Mouse (Mus musculus) intestine, postnatal 0 days (tissue): ENCODE data around the gene Sppl3. TPM values are rescaled to one million over a fixed set of nuclear protein-coding genes. Genes with fewer than 3 reads are reported as not detected.
A peak's percentile ranks its signal among the peaks of the same experiment; 100 is the strongest.

Source experiments
- ATAC-seq: fragments of 200-750 bp; cut with Nextera tagmentation; 2 replicates; pipeline ENCODE4 v1.8.0; 2017; ENCODE audit warnings: mild to moderate bottlenecking, moderate TSS enrichment, moderate library complexity
- H3K27ac ChIP-seq: fragments of 300-500 bp; sonication (generic); 2 replicates; pipeline ENCODE4 v1.5.1; 2014; ENCODE audit warnings: mild to moderate bottlenecking, low read depth, low read length, moderate library complexity
- H3K27me3 ChIP-seq: fragments of 300-500 bp; sonication (generic); replicated peaks from 2 replicates; pipeline ENCODE4 v1.6.1; 2014; ENCODE audit warnings: low read length, mixed read lengths; ENCODE audit not compliant: control insufficient read depth, insufficient read depth
- H3K36me3 ChIP-seq: fragments of 300-500 bp; sonication (generic); 2 replicates; pipeline ENCODE4 v1.6.1; 2014; ENCODE audit warnings: mild to moderate bottlenecking, moderate library complexity; ENCODE audit not compliant: control insufficient read depth, insufficient read depth
- H3K4me1 ChIP-seq: fragments of 300-500 bp; sonication (generic); replicated peaks from 2 replicates; pipeline ENCODE4 v1.6.1; 2014; ENCODE audit warnings: antibody characterized with exemption, low read length, mixed read lengths; ENCODE audit not compliant: control insufficient read depth, insufficient read depth
- H3K4me2 ChIP-seq: fragments of 300-500 bp; sonication (generic); replicated peaks from 2 replicates; pipeline ENCODE4 v1.6.1; 2014; ENCODE audit warnings: low read depth, mild to moderate bottlenecking, moderate library complexity
- H3K4me3 ChIP-seq: fragments of 300-500 bp; sonication (generic); 2 replicates; pipeline ENCODE4 v1.5.1; 2014; ENCODE audit warnings: low read depth, low read length
- H3K9ac ChIP-seq: fragments of 300-500 bp; sonication (generic); 2 replicates; pipeline ENCODE4 v1.6.1; 2014; ENCODE audit warnings: mild to moderate bottlenecking, low read depth, low read length
- H3K9me3 ChIP-seq: fragments of 300-500 bp; sonication (generic); 2 replicates; pipeline ENCODE4 v1.6.1; 2016; ENCODE audit warnings: mixed run types; ENCODE audit not compliant: control insufficient read depth
- CTCF ChIP-seq: sonication (generic); IDR thresholded peaks from 2 replicates; pipeline ENCODE4 v1.5.1; 2016; ENCODE audit warnings: low read depth, mild to moderate bottlenecking, control low read depth, antibody characterized with exemption, moderate library complexity
- WGBS: fragments of 180-500 bp; shearing (Covaris S2); extraction: QIAGEN DNeasy Blood & Tissue Kit; methylation state at CpG from one replicate; pipeline ENCODE4 v1.1.7; 2014; 5-methylcytosine and 5-hydroxymethylcytosine counted together
- polyA plus RNA-seq: library from polyadenylated mRNA; unstranded; fragments of >200 nt; fragmentation: Nextera tagmentation; extraction: Ambion mirVana; gene quantifications from 2 replicates; pipeline ENCODE4 v1.2.1, GENCODE M21; 2015

Sppl3 gene
- polyA plus RNA-seq, 1 experiment from 2014 or later, result 20.8 TPM

DNA sequence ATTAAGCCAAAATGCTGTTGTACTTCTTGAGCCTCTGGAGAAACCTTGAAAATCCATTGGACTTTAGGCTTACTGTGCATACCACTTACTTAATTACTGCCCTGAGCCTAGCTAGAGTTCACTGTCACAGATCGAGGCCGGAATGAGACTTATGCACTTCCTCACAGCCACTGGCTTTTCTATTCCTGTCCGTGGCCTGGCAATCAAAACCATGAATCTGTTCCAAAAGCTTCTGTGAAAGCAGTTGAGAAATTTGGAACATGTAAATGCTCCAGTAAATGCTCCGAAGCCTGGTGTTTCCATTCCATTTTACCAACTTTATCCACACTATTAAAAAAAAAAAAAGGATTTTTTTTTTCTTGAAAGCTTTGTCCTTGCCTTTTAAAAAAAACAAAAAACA, 29.8 kb downstream of the Sppl3 start:
- WGBS, result 45% methylated on average over 4 of the region's 4 CpGs
- no peaks in the 10 kb centered on the region for H3K4me1 ChIP-seq
- no peak for TF ChIP-seq CTCF

DNA sequence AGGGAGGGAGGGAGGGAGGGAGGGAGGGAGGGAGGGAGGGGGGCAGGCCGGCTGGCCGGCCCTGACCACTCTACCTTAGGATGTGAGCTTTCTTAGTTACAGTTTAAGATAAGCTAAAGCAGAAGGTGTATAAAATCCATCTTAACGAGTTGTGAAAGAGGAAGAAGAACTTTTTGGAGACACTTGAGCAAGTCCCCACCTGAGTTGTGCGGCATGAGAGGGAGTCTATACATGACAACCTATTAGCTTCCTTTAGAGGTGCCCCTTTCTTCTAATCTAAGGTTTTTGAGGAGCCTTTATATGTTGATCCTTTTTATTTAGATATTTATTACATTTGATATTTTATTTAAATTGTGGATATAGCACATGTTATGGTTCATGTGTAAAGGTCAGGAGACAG, 32.7 kb downstream of the Sppl3 start:
- no peak for TF ChIP-seq CTCF
- no peak for ATAC-seq
- peaks cover 5% of the 10 kb centered on the region; the same call in 1 of the 2 replicates for H3K36me3 ChIP-seq
- H3K4me3 ChIP-seq, result no peak overlapping the region
- H3K27ac ChIP-seq, result no peak overlapping the region
- no peaks in the 10 kb centered on the region for H3K27me3 ChIP-seq
- H3K4me1 ChIP-seq, result no peaks in the 10 kb centered on the region
- H3K9me3 ChIP-seq, result no peaks in the 10 kb centered on the region
- H3K9ac ChIP-seq, result no peak overlapping the region
- WGBS, result 79% methylated on average over 4 of the region's 4 CpGs
- H3K4me2 ChIP-seq, result no peak overlapping the region

More for the DNA sequence above, 29.8 kb downstream of the Sppl3 start:
- no peak for ATAC-seq
- Histone ChIP-seq H3K27me3 (no peaks in the 10 kb centered on the region), H3K36me3 (peaks cover 5% of the 10 kb centered on the region; the same call in 1 of the 2 replicates), H3K27ac (no peak overlapping the region), H3K9me3 (no peaks in the 10 kb centered on the region), H3K4me2 (no peak overlapping the region), H3K9ac (no peak overlapping the region), H3K4me3 (no peak overlapping the region)

DNA sequence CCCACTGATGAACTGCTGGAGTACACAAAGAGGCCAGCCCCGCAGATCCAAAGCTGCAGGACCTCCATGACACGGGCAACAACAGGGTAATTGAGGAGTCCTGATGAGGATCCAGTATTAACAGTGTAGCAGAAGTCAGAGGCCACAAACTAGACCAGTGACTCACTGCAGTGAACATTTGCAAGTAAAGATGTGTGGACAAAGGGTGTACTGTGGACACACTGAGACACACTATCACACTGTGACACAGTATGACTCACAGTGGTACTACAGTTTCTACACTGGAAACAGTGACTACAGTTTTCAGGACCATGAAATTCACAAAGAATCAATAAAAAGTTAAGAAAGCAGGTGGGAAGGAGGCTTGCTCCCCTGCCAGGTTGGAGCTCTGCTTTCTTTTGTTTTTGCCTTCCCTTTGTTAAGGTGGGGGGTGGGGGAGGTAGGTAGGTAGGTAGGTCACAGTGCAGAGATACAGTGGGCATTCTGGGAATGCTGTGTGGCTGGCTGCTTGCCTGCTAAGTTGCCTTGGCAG, 34.3 kb downstream of the Sppl3 start:
- Histone ChIP-seq H3K4me3 (no peak overlapping the region), H3K27ac (no peak overlapping the region), H3K4me1 (no peaks in the 10 kb centered on the region), H3K9ac (no peak overlapping the region), H3K4me2 (no peak overlapping the region), H3K9me3 (no peaks in the 10 kb centered on the region), H3K27me3 (no peaks in the 10 kb centered on the region), H3K36me3 (peaks cover 5% of the 10 kb centered on the region; the same call in 1 of the 2 replicates)
- TF ChIP-seq CTCF, result no peak
- 74% methylated on average over 2 of the region's 2 CpGs for WGBS
- ATAC-seq, result peak; percentile 36; the same call in 1 of the 2 replicates

DNA sequence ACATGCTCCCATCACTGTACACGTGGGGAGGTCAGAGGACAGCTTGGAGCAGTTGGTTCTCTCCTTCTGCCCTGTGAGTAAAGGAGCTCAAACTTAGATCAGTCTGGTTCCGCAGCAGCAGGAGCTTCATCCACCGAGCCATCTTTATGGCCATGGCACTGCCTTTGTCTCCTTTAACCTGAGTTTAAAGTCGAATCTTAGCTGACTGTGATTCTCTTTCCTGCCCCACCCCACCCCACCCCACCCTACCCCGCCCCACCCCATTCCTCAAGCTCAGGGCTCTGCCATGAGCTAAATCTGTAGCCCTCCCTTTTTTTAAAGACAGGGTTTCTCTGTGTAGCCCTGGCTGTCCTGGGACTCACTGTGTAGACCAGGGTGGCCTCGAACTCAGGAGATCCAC, 38.8 kb downstream of the Sppl3 start:
- Histone ChIP-seq H3K9me3 (no peaks in the 10 kb centered on the region), H3K4me1 (peaks cover 12% of the 10 kb centered on the region; the same call in 1 of the 2 replicates), H3K36me3 (peaks cover 5% of the 10 kb centered on the region; the same call in 1 of the 2 replicates), H3K4me2 (no peak overlapping the region), H3K27ac (peak overlapping the region; percentile 41), H3K9ac (no peak overlapping the region), H3K27me3 (no peaks in the 10 kb centered on the region), H3K4me3 (no peak overlapping the region)
- ATAC-seq, result peak; percentile 86
- 42% methylated on average over 6 of the region's 6 CpGs for WGBS
- TF ChIP-seq CTCF, result no peak

DNA sequence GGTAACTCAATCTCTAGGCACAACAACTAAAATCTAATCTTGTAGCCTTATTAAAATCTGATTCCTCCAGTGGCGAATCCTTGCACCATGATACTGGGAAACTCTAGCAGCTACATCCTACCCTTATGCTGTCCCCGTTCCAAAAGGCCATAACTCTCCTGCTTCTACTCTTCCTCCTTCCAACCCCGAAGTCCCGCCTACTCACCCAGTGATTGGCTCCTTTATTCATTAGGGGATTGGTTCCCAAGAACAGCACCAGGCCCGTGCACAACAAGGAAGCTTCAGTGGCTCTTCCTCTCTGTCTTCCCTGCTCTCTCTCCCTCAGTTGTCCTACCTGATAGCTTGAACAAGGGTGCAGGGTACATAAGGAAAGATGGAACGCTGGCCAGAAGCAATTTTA, 39.8 kb downstream of the Sppl3 start:
- no peak for TF ChIP-seq CTCF
- Histone ChIP-seq H3K27ac (no peak overlapping the region), H3K9ac (no peak overlapping the region), H3K4me3 (no peak overlapping the region), H3K36me3 (no peaks in the 10 kb centered on the region; the same call in 1 of the 2 replicates), H3K27me3 (no peaks in the 10 kb centered on the region), H3K4me1 (peaks cover 12% of the 10 kb centered on the region; the same call in 1 of the 2 replicates), H3K4me2 (no peak overlapping the region), H3K9me3 (no peaks in the 10 kb centered on the region)
- ATAC-seq, result no peak
- WGBS, result 83% methylated on average over 6 of the region's 6 CpGs

DNA sequence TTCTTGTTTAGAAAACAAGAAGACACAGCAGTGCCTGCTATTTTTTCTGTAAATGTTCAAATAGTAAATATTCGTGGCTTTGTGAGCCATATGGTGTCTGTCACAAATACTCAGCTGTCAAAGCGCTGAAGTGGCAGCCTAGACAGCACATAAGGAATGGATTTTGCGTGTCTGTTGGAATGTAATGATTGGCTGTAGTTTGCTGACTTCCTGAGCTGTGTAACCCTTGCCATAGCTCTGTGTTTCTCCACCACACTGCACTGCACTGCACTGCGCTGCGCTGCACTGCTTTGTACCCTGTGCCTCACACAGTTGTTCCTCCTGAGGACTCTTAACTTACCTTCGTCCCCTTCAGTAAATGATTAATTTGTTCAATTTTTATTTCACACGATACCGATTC, 41.6 kb downstream of the Sppl3 start:
- Histone ChIP-seq H3K27ac (peak overlapping the region; percentile 21; the same call in 1 of the 2 replicates), H3K27me3 (no peaks in the 10 kb centered on the region), H3K36me3 (no peaks in the 10 kb centered on the region; the same call in 1 of the 2 replicates), H3K9ac (no peak overlapping the region), H3K9me3 (no peaks in the 10 kb centered on the region), H3K4me1 (peaks cover 12% of the 10 kb centered on the region; the same call in 1 of the 2 replicates), H3K4me2 (0 out of 2 replicates have a peak overlapping the region, but pooled peaks have one; percentile 17), H3K4me3 (no peak overlapping the region)
- 39% methylated on average over 8 of the region's 8 CpGs for WGBS
- peak; percentile 76 for ATAC-seq
- no peak for TF ChIP-seq CTCF
